ENCODE assay signal across 15 mouse cellular contexts in the genomic region with DNA sequence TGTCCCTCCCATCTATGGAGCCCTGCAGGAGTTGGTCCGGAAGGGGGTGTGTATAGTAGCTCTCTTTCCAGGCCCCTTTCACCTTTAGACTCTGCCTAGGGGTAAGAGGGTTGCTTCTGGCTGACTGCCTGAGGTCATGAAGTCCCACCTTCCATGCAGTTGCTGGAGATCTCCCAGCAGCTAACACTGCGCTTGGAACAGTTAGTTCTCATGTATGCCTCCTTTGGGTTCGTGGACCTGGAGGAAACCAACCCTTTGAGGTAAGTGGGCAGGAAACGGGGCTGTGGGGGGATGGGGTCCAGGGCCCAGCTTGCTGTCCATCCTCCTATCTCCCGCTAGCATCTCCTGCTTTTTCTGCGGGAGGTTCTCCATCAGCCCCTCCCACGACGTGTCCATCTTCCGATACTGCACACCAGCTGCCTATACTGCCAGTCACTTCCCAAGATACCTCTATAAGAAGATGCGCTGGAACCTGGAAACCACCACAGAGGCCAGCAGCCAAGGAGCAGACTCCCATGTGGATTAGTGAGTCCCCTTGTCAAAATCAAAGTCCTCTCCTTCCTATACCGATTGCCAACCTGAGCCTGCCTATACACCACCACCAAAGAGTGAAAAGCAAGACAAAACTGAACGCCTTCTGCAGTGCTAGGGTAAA. TPM values are rescaled to one million over a fixed set of nuclear protein-coding genes. Genes with fewer than 3 reads are reported as not detected.
DNase-seq lines count a peak whose midpoint lies in the region; ATAC-seq and TF ChIP-seq lines count a peak whose summit lies in the region.
"Had no signal": no experiment of that assay in that cellular context is flagged by ENCODE, and none has a peak within 500 bp of the region (broad histone marks: within the 10 kb centered on the region; RNA-seq: fewer than 3 reads in every experiment).

No protein-coding gene starts in this region.

- no peaks in the 10 kb centered on the region for H3K27me3 ChIP-seq in intestine, embryonic 16.5 days (replicated peaks; ENCODE audit: control insufficient read depth, insufficient read depth, low read length)
- H3K27me3 ChIP-seq in intestine, embryonic 15.5 days (replicated peaks) = no peaks in the 10 kb centered on the region
- peaks cover 43% of the 10 kb centered on the region for H3K27me3 ChIP-seq in midbrain, embryonic 13.5 days
- no peaks in the 10 kb centered on the region for H3K27me3 ChIP-seq in midbrain, postnatal 0 days (ENCODE audit: insufficient read depth, low read length)
- H3K27me3 ChIP-seq in intestine, postnatal 0 days (replicated peaks; ENCODE audit: control insufficient read depth, insufficient read depth, low read length) = no peaks in the 10 kb centered on the region

- no peaks in the 10 kb centered on the region for H3K36me3 ChIP-seq in intestine, embryonic 16.5 days (ENCODE audit: control insufficient read depth, insufficient read depth, low read length)
- peaks cover 4% of the 10 kb centered on the region for H3K36me3 ChIP-seq in intestine, embryonic 15.5 days
- H3K36me3 ChIP-seq in midbrain, embryonic 13.5 days = peaks cover 19% of the 10 kb centered on the region
- no peaks in the 10 kb centered on the region for H3K36me3 ChIP-seq in midbrain, postnatal 0 days (ENCODE audit: insufficient read depth, low read length)
- H3K36me3 ChIP-seq in intestine, postnatal 0 days (ENCODE audit: control insufficient read depth, insufficient read depth) = peaks cover 6% of the 10 kb centered on the region; the same call in 1 of the 2 replicates

- ATAC-seq in intestine, embryonic 16.5 days = no peak
- ATAC-seq in intestine, embryonic 15.5 days = no peak
- ATAC-seq in midbrain, embryonic 13.5 days = no peak
- no peak for ATAC-seq in midbrain, postnatal 0 days (ENCODE audit: low FRiP score)
- no peak for ATAC-seq in intestine, postnatal 0 days
- ATAC-seq: hindbrain, postnatal 0 days had no signal

- no peak for TF ChIP-seq CTCF in midbrain, postnatal 0 days (IDR thresholded peaks at IDR 0.05)
- TF ChIP-seq CTCF in intestine, postnatal 0 days (IDR thresholded peaks at IDR 0.05; ENCODE audit: low read depth) = no peak

- H3K27ac ChIP-seq in intestine, embryonic 16.5 days (ENCODE audit: low read length) = peak overlapping the region; percentile 12; the same call in 1 of the 2 replicates
- no peak overlapping the region for H3K27ac ChIP-seq in intestine, embryonic 15.5 days
- H3K27ac ChIP-seq in midbrain, embryonic 13.5 days = no peak overlapping the region
- H3K27ac ChIP-seq in midbrain, postnatal 0 days (ENCODE audit: low read depth, low read length) = no peak overlapping the region
- H3K27ac ChIP-seq in intestine, postnatal 0 days (ENCODE audit: low read depth, low read length) = no peak overlapping the region
- H3K27ac ChIP-seq: hindbrain, postnatal 0 days had no signal

- H3K9ac ChIP-seq in intestine, embryonic 16.5 days (ENCODE audit: low read depth, low read length) = 0 out of 2 replicates have a peak overlapping the region, but pooled peaks have one; percentile 3
- H3K9ac ChIP-seq in intestine, embryonic 15.5 days = no peak overlapping the region
- no peak overlapping the region for H3K9ac ChIP-seq in midbrain, embryonic 13.5 days (replicated peaks)
- no peak overlapping the region for H3K9ac ChIP-seq in midbrain, postnatal 0 days (replicated peaks; ENCODE audit: low read length, poor library complexity, severe bottlenecking)
- no peak overlapping the region for H3K9ac ChIP-seq in intestine, postnatal 0 days (ENCODE audit: low read depth, low read length)

- DNase-seq in midbrain, postnatal 0 days (ENCODE audit: low spot score) = no peak
- peak; percentile 50 for DNase-seq in testis, postnatal 10 days (ENCODE audit: low spot score)
- DNase-seq in gastrocnemius, adult 8-10 months (ENCODE audit: low spot score in 2 of 2) = no peak
- DNase-seq: adrenal gland, adult 2 months; heart, postnatal 10 days; layer of hippocampus, adult 9-11 months; lung, postnatal 10 days; right cerebral cortex, postnatal 4 days had no signal

- H3K4me3 ChIP-seq in intestine, embryonic 16.5 days (ENCODE audit: low read length) = no peak overlapping the region
- H3K4me3 ChIP-seq in intestine, embryonic 15.5 days (replicated peaks) = no peak overlapping the region
- no peak overlapping the region for H3K4me3 ChIP-seq in midbrain, embryonic 13.5 days (replicated peaks)
- H3K4me3 ChIP-seq in midbrain, postnatal 0 days (ENCODE audit: low read depth, low read length) = no peak overlapping the region
- H3K4me3 ChIP-seq in intestine, postnatal 0 days (ENCODE audit: low read depth, low read length) = no peak overlapping the region

- H3K9me3 ChIP-seq in intestine, embryonic 16.5 days (ENCODE audit: control insufficient read depth, low read length) = no peaks in the 10 kb centered on the region
- H3K9me3 ChIP-seq in intestine, embryonic 15.5 days = no peaks in the 10 kb centered on the region
- H3K9me3 ChIP-seq in midbrain, embryonic 13.5 days = no peaks in the 10 kb centered on the region
- no peaks in the 10 kb centered on the region for H3K9me3 ChIP-seq in midbrain, postnatal 0 days (ENCODE audit: low read length)
- no peaks in the 10 kb centered on the region for H3K9me3 ChIP-seq in intestine, postnatal 0 days (ENCODE audit: control insufficient read depth)

- H3K4me1 ChIP-seq in intestine, embryonic 16.5 days (ENCODE audit: control insufficient read depth, insufficient read depth, low read length) = peaks cover 36% of the 10 kb centered on the region
- H3K4me1 ChIP-seq in intestine, embryonic 15.5 days (replicated peaks) = peaks cover 27% of the 10 kb centered on the region
- H3K4me1 ChIP-seq in midbrain, embryonic 13.5 days (replicated peaks) = peaks cover 38% of the 10 kb centered on the region
- peaks cover 5% of the 10 kb centered on the region; the same call in 1 of the 2 replicates for H3K4me1 ChIP-seq in midbrain, postnatal 0 days (ENCODE audit: insufficient read depth, low read length)
- peaks cover 4% of the 10 kb centered on the region; the same call in 1 of the 2 replicates for H3K4me1 ChIP-seq in intestine, postnatal 0 days (replicated peaks; ENCODE audit: control insufficient read depth, insufficient read depth, low read length)

- WGBS in intestine, embryonic 16.5 days = 67% methylated on average over 12 of the region's 12 CpGs
- 68% methylated on average over 12 of the region's 12 CpGs for WGBS in intestine, embryonic 15.5 days
- 56% methylated on average over 12 of the region's 12 CpGs for WGBS in midbrain, embryonic 13.5 days
- 58% methylated on average over 12 of the region's 12 CpGs for WGBS in midbrain, postnatal 0 days
- 73% methylated on average over 12 of the region's 12 CpGs for WGBS in intestine, postnatal 0 days

- 0 out of 2 replicates have a peak overlapping the region, but pooled peaks have one; percentile 92 for H3K4me2 ChIP-seq in intestine, embryonic 16.5 days (ENCODE audit: low read depth, low read length)
- no peak overlapping the region for H3K4me2 ChIP-seq in intestine, embryonic 15.5 days (replicated peaks)
- H3K4me2 ChIP-seq in midbrain, embryonic 13.5 days (replicated peaks) = 0 out of 2 replicates have a peak overlapping the region, but pooled peaks have one; percentile 88
- no peak overlapping the region for H3K4me2 ChIP-seq in midbrain, postnatal 0 days (ENCODE audit: low read depth, low read length, poor library complexity, severe bottlenecking)
- H3K4me2 ChIP-seq in intestine, postnatal 0 days (replicated peaks; ENCODE audit: low read depth) = peak overlapping the region; percentile 21

RNA-seq across cellular contexts. Expression of gene 1700067K01Rik, which starts 1.8 kb away (rescaled TPM):
- 0.66 and 0.84 TPM in 2 replicates for polyA plus RNA-seq in intestine, embryonic 16.5 days (2015; fragmentation: Nextera tagmentation; extraction: Ambion mirVana)
- 0.86 and 0.87 TPM in 2 replicates for polyA plus RNA-seq in intestine, embryonic 15.5 days (2015; fragmentation: Nextera tagmentation; extraction: Ambion mirVana)
- 0.26 and 0.89 TPM in 2 replicates for polyA plus RNA-seq in midbrain, embryonic 13.5 days (2015; fragmentation: Nextera tagmentation; extraction: Ambion mirVana)
- total RNA-seq in midbrain, postnatal 0 days (2014; rRNA removed) = 1.2 TPM in 1 of 2 replicates, not detected in the other
- 0.58 and 0.69 TPM in 2 replicates for polyA plus RNA-seq in midbrain, postnatal 0 days (2015; fragmentation: Nextera tagmentation; extraction: Ambion mirVana)
- polyA plus RNA-seq in intestine, postnatal 0 days (2015; fragmentation: Nextera tagmentation; extraction: Ambion mirVana) = 0.68 and 0.86 TPM in 2 replicates
- not detected for total RNA-seq in gastrocnemius, adult 8-10 months (2022)
- total RNA-seq: granulocyte monocyte progenitor cell, adult 5-6 weeks; heart, postnatal 10 days; hindbrain, postnatal 0 days; monocyte, adult 5-6 weeks had no signal

RNA-seq across cellular contexts. Expression of gene Samd1, which starts 5.6 kb away (rescaled TPM):
- 5.8 and 6.0 TPM in 2 replicates for polyA plus RNA-seq in intestine, embryonic 16.5 days (2015; fragmentation: Nextera tagmentation; extraction: Ambion mirVana)
- polyA plus RNA-seq in intestine, embryonic 15.5 days (2015; fragmentation: Nextera tagmentation; extraction: Ambion mirVana) = 8.4 and 8.7 TPM in 2 replicates
- 7.7 and 8.7 TPM in 2 replicates for polyA plus RNA-seq in midbrain, embryonic 13.5 days (2015; fragmentation: Nextera tagmentation; extraction: Ambion mirVana)
- total RNA-seq in midbrain, postnatal 0 days (2014; rRNA removed) = 65.3 and 86.9 TPM in 2 replicates
- polyA plus RNA-seq in midbrain, postnatal 0 days (2015; fragmentation: Nextera tagmentation; extraction: Ambion mirVana) = 4.1 and 4.6 TPM in 2 replicates
- polyA plus RNA-seq in intestine, postnatal 0 days (2015; fragmentation: Nextera tagmentation; extraction: Ambion mirVana) = 3.5 and 4.5 TPM in 2 replicates
- total RNA-seq in gastrocnemius, adult 8-10 months (2022) = 10 to 100 TPM; 14.6 to 17.7 (median 16.2) TPM

RNA-seq across cellular contexts. Expression of gene 2210011C24Rik, which starts 8.9 kb away (rescaled TPM):
- polyA plus RNA-seq in intestine, embryonic 16.5 days (2015; fragmentation: Nextera tagmentation; extraction: Ambion mirVana) = 2.1 and 3.1 TPM in 2 replicates
- 1.5 and 1.6 TPM in 2 replicates for polyA plus RNA-seq in intestine, embryonic 15.5 days (2015; fragmentation: Nextera tagmentation; extraction: Ambion mirVana)
- polyA plus RNA-seq in midbrain, embryonic 13.5 days (2015; fragmentation: Nextera tagmentation; extraction: Ambion mirVana) = 0.19 TPM in 1 of 2 replicates, not detected in the other
- total RNA-seq in midbrain, postnatal 0 days (2014; rRNA removed) = 0.66 TPM in 1 of 2 replicates, not detected in the other
- 0.43 and 1.5 TPM in 2 replicates for polyA plus RNA-seq in midbrain, postnatal 0 days (2015; fragmentation: Nextera tagmentation; extraction: Ambion mirVana)
- 4.5 and 4.7 TPM in 2 replicates for polyA plus RNA-seq in intestine, postnatal 0 days (2015; fragmentation: Nextera tagmentation; extraction: Ambion mirVana)
- total RNA-seq in gastrocnemius, adult 8-10 months (2022) = 1 to 10 TPM; 1.1 to 3.9 (median 2.5) TPM
- total RNA-seq: adrenal gland, adult 2 months; granulocyte monocyte progenitor cell, adult 5-6 weeks; monocyte, adult 5-6 weeks had no signal

RNA-seq across cellular contexts. Expression of gene Palm3, which starts 18.2 kb away (rescaled TPM):
- 5.8 and 6.4 TPM in 2 replicates for polyA plus RNA-seq in intestine, embryonic 16.5 days (2015; fragmentation: Nextera tagmentation; extraction: Ambion mirVana)
- 8.9 and 9.4 TPM in 2 replicates for polyA plus RNA-seq in intestine, embryonic 15.5 days (2015; fragmentation: Nextera tagmentation; extraction: Ambion mirVana)
- 2.0 and 3.4 TPM in 2 replicates for polyA plus RNA-seq in midbrain, embryonic 13.5 days (2015; fragmentation: Nextera tagmentation; extraction: Ambion mirVana)
- 5.1 and 8.0 TPM in 2 replicates for total RNA-seq in midbrain, postnatal 0 days (2014; rRNA removed)
- polyA plus RNA-seq in midbrain, postnatal 0 days (2015; fragmentation: Nextera tagmentation; extraction: Ambion mirVana) = 4.4 and 4.9 TPM in 2 replicates
- 0.30 and 0.39 TPM in 2 replicates for polyA plus RNA-seq in intestine, postnatal 0 days (2015; fragmentation: Nextera tagmentation; extraction: Ambion mirVana)
- total RNA-seq in gastrocnemius, adult 8-10 months (2022) = under 1 TPM in 2 of 4 experiments, not detected in 2; 0.11 to 0.16 TPM
- total RNA-seq: granulocyte monocyte progenitor cell, adult 5-6 weeks had no signal

RNA-seq across cellular contexts. Expression of gene Prkaca, which starts 30.3 kb away (rescaled TPM):
- polyA plus RNA-seq in intestine, embryonic 16.5 days (2015; fragmentation: Nextera tagmentation; extraction: Ambion mirVana) = 24.6 and 77.1 TPM in 2 replicates
- 115 and 121 TPM in 2 replicates for polyA plus RNA-seq in intestine, embryonic 15.5 days (2015; fragmentation: Nextera tagmentation; extraction: Ambion mirVana)
- polyA plus RNA-seq in midbrain, embryonic 13.5 days (2015; fragmentation: Nextera tagmentation; extraction: Ambion mirVana) = 177 and 189 TPM in 2 replicates
- 190 and 218 TPM in 2 replicates for total RNA-seq in midbrain, postnatal 0 days (2014; rRNA removed)
- polyA plus RNA-seq in midbrain, postnatal 0 days (2015; fragmentation: Nextera tagmentation; extraction: Ambion mirVana) = 253 and 259 TPM in 2 replicates
- polyA plus RNA-seq in intestine, postnatal 0 days (2015; fragmentation: Nextera tagmentation; extraction: Ambion mirVana) = 70.7 and 72.5 TPM in 2 replicates
- 100 to 1,000 TPM; 144 to 161 (median 159) TPM for total RNA-seq in gastrocnemius, adult 8-10 months (2022)

Comparison
In these comparisons a context has a peak if more than half of its experiments do, and no peak if none do; other contexts are left out.
1. H3K4me2 ChIP-seq: peak in intestine, embryonic 16.5 days (single experiment), midbrain, embryonic 13.5 days (single experiment) and intestine, postnatal 0 days (single experiment); none in intestine, embryonic 15.5 days (single experiment) and midbrain, postnatal 0 days (single experiment).